Mouse (Mus musculus): ENCODE data around the gene Fam20a.

The Fam20a gene

GRCm38 (mm10) chr11:109721781-109722446 is at the start of gene Fam20a:
Gene Fam20a (minus strand): TSS chr11:109722279.
- no peak for DNase-seq (ENCODE audit: low spot score in 2 of 2)

- no peak for DNase-seq (ENCODE audit: low spot score in 2 of 2)
Measured at GRCm38 (mm10) chr11:109771381-109771780, 49.3 kb upstream of the Fam20a start.

GRCm38 (mm10) chr11:109770185-109770584 is 48.1 kb upstream of the Fam20a start:
- no peak for DNase-seq (ENCODE audit: low spot score in 2 of 2)

GRCm38 (mm10) chr11:109769091-109769490 is 47.0 kb upstream of the Fam20a start:
- DNase-seq (ENCODE audit: low spot score in 2 of 2): no peak

- no peak for DNase-seq (ENCODE audit: low spot score in 2 of 2)
Measured at GRCm38 (mm10) chr11:109760063-109760462, 38.0 kb upstream of the Fam20a start.

GRCm38 (mm10) chr11:109758616-109759215 is 36.6 kb upstream of the Fam20a start:
- DNase-seq (ENCODE audit: low spot score in 2 of 2): no peak

GRCm38 (mm10) chr11:109754105-109754602 is 32.1 kb upstream of the Fam20a start:
- no peak for DNase-seq (ENCODE audit: low spot score in 2 of 2)

- no peak for DNase-seq (ENCODE audit: low spot score in 2 of 2)
Measured at GRCm38 (mm10) chr11:109751636-109752603, 29.8 kb upstream of the Fam20a start.

- no peak for DNase-seq (ENCODE audit: low spot score in 2 of 2)
Measured at GRCm38 (mm10) chr11:109745210-109745609, 23.1 kb upstream of the Fam20a start.

GRCm38 (mm10) chr11:109737967-109738366 is 15.9 kb upstream of the Fam20a start:
- no peak for DNase-seq (ENCODE audit: low spot score in 2 of 2)

- no peak for DNase-seq (ENCODE audit: low spot score in 2 of 2)
Measured at GRCm38 (mm10) chr11:109736406-109736805, 14.3 kb upstream of the Fam20a start.

GRCm38 (mm10) chr11:109734341-109734740 is 12.3 kb upstream of the Fam20a start:
- DNase-seq (ENCODE audit: low spot score in 2 of 2): no peak

GRCm38 (mm10) chr11:109732726-109733438 is 10.8 kb upstream of the Fam20a start:
- DNase-seq (ENCODE audit: low spot score in 2 of 2): no peak

- DNase-seq (ENCODE audit: low spot score in 2 of 2): no peak
Measured at GRCm38 (mm10) chr11:109728371-109728770, 6.3 kb upstream of the Fam20a start.

- peak in 1 of 2 experiments; percentile 20 for DNase-seq (ENCODE audit: low spot score in 2 of 2)
Measured at GRCm38 (mm10) chr11:109722711-109723110, 632 bp upstream of the Fam20a start.

GRCm38 (mm10) chr11:109721320-109721780 is 729 bp downstream of the Fam20a start:
- DNase-seq (ENCODE audit: low spot score in 2 of 2): no peak

GRCm38 (mm10) chr11:109720809-109721319 is 1.2 kb downstream of the Fam20a start:
- no peak for DNase-seq (ENCODE audit: low spot score in 2 of 2)

GRCm38 (mm10) chr11:109719399-109719798 is 2.7 kb downstream of the Fam20a start:
- no peak for DNase-seq (ENCODE audit: low spot score in 2 of 2)

- DNase-seq (ENCODE audit: low spot score in 2 of 2): no peak
Measured at GRCm38 (mm10) chr11:109717966-109718895, 3.8 kb downstream of the Fam20a start.

GRCm38 (mm10) chr11:109717448-109717847 is 4.6 kb downstream of the Fam20a start:
- no peak for DNase-seq (ENCODE audit: low spot score in 2 of 2)
